Mouse (Mus musculus) embryonic facial prominence, embryonic 10.5 days (tissue): ENCODE data around the gene Tesk2. TPM values are rescaled to one million over a fixed set of nuclear protein-coding genes. Genes with fewer than 3 reads are reported as not detected.
"Not testable (repeated sequence)": the region's sequence is repeated elsewhere in the genome, so short reads cannot be mapped to it uniquely, and the experiment has no call there.

ENCODE experiments used
- DNase-seq: peaks from one replicate; pipeline ENCODE4 v3.0.0-alpha.2; 2017; ENCODE audit warnings: low spot score
- H3K27ac ChIP-seq: fragments of 300-500 bp; sonication (generic); replicated peaks from 2 replicates; pipeline ENCODE4 v1.5.1; 2016; ENCODE audit warnings: mild to moderate bottlenecking
- H3K27me3 ChIP-seq: fragments of 300-500 bp; sonication (generic); replicated peaks from 2 replicates; pipeline ENCODE4 v1.6.1; 2016; ENCODE audit warnings: low read depth, mild to moderate bottlenecking; ENCODE audit not compliant: poor library complexity, severe bottlenecking
- H3K36me3 ChIP-seq: fragments of 300-500 bp; sonication (generic); replicated peaks from 2 replicates; pipeline ENCODE4 v1.6.1; 2016; ENCODE audit warnings: mild to moderate bottlenecking, moderate library complexity
- H3K4me1 ChIP-seq: fragments of 300-500 bp; sonication (generic); 2 replicates; pipeline ENCODE4 v1.6.1; 2016
- H3K4me3 ChIP-seq: fragments of 300-500 bp; sonication (generic); 2 replicates; pipeline ENCODE4 v1.5.1; 2016; ENCODE audit warnings: mild to moderate bottlenecking, moderate library complexity
- H3K9me3 ChIP-seq: fragments of 300-500 bp; sonication (generic); 2 replicates; pipeline ENCODE4 v1.6.1; 2016; ENCODE audit warnings: mild to moderate bottlenecking
- WGBS: fragments of 180-500 bp; shearing (Covaris S2); methylation state at CpG from one replicate; pipeline ENCODE4 v1.1.7; 2016; 5-methylcytosine and 5-hydroxymethylcytosine counted together
- polyA plus RNA-seq: library from polyadenylated mRNA; unstranded; fragments of >200 nt; fragmentation: Nextera tagmentation; extraction: Ambion mirVana; gene quantifications from 2 replicates; pipeline ENCODE4 v1.2.1, GENCODE M21; 2016

Tesk2 gene
- polyA plus RNA-seq: 8.8 and 9.7 TPM in 2 replicates

GRCm38 (mm10) chr4:116720343-116721097, at the start of gene Tesk2:
Tesk2 (plus strand) TSS chr4:116720948.
- no peaks in the 10 kb centered on the region for H3K9me3 ChIP-seq
- peak within 1 kb of the TSS; percentile 88 for H3K27ac ChIP-seq
- 1% methylated on average over 34 of the region's 34 CpGs for WGBS
- peaks cover 11% of the 10 kb centered on the region for H3K36me3 ChIP-seq
- DNase-seq: peak; percentile 95
- H3K4me3 ChIP-seq: peak within 1 kb of the TSS; percentile 90
- H3K27me3 ChIP-seq: peaks cover 12% of the 10 kb centered on the region; the same call in 1 of the 2 replicates
- peaks cover 25% of the 10 kb centered on the region for H3K4me1 ChIP-seq

GRCm38 (mm10) chr4:116672785-116673184, 48.0 kb upstream of the Tesk2 start:
- H3K27ac ChIP-seq: no peak overlapping the region
- H3K9me3 ChIP-seq: no peaks in the 10 kb centered on the region
- WGBS: 81% methylated on average over 2 of the region's 2 CpGs
- no peaks in the 10 kb centered on the region for H3K4me1 ChIP-seq
- DNase-seq: no peak
- no peaks in the 10 kb centered on the region for H3K36me3 ChIP-seq
- H3K4me3 ChIP-seq: no peak overlapping the region
- H3K27me3 ChIP-seq: no peaks in the 10 kb centered on the region; the same call in 1 of the 2 replicates

GRCm38 (mm10) chr4:116674761-116675160, 46.0 kb upstream of the Tesk2 start:
- H3K4me3 ChIP-seq, H3K4me1 ChIP-seq, H3K36me3 ChIP-seq, DNase-seq, H3K9me3 ChIP-seq, H3K27ac ChIP-seq, H3K27me3 ChIP-seq: not testable (repeated sequence)
- WGBS: 93% methylated on average over 6 of the region's 6 CpGs

DNA sequence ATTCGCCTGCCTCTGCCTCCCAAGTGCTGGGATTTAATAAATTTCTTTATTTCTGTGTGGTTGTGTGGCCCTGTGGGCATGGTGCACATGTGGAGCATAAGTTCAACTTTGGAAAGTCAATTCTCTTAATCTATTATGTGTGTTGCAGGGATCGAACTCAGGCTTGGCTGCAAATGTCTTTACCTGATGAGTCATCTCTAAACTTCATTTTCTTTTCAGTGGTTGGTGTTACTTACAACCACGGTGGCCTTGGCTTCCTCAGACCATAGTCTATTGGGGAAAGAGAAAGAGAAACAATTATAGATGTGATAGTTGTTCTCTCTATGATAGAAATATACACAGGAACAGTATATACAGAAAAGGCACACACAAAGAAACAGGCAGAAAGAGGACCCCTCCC, 44.7 kb upstream of the Tesk2 start:
- no peaks in the 10 kb centered on the region; the same call in 1 of the 2 replicates for H3K27me3 ChIP-seq
- H3K9me3 ChIP-seq: no peaks in the 10 kb centered on the region
- WGBS: 85% methylated on average over 3 of the region's 3 CpGs
- no peaks in the 10 kb centered on the region for H3K4me1 ChIP-seq
- no peak overlapping the region for H3K27ac ChIP-seq
- no peak for DNase-seq
- H3K36me3 ChIP-seq: no peaks in the 10 kb centered on the region
- no peak overlapping the region for H3K4me3 ChIP-seq

GRCm38 (mm10) chr4:116677808-116678207, 42.9 kb upstream of the Tesk2 start:
- WGBS: 78% methylated on average over 1 of the region's 1 CpGs
- Histone ChIP-seq H3K27me3 (no peaks in the 10 kb centered on the region; the same call in 1 of the 2 replicates), H3K27ac (no peak overlapping the region), H3K4me3 (no peak overlapping the region), H3K4me1 (no peaks in the 10 kb centered on the region), H3K9me3 (no peaks in the 10 kb centered on the region), H3K36me3 (no peaks in the 10 kb centered on the region)
- DNase-seq: no peak

GRCm38 (mm10) chr4:116679141-116679540, 41.6 kb upstream of the Tesk2 start:
- H3K36me3 ChIP-seq: no peaks in the 10 kb centered on the region
- H3K4me3 ChIP-seq: no peak overlapping the region

DNA sequence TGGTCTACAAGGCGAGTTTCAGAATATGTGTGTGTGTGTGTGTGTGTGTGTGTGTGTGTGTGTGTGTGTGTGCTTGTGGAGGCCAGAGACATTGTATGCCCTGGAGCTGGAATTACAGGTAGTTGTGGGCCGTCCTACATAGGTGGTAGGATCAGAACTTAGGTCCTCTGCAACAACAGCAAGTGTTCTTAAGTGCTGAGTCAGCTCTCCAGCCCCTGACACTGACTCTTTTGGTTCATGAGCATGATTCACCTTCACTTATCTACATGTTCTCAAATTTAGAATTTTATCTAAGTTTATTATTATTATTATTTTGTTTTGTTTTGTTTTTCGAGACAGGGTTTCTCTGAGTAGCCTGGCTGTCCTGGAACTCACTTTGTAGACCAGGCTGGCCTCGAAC, 40.2 kb upstream of the Tesk2 start:
- 92% methylated on average over 4 of the region's 4 CpGs for WGBS
- H3K4me3 ChIP-seq, H3K36me3 ChIP-seq, H3K27ac ChIP-seq, H3K9me3 ChIP-seq, H3K4me1 ChIP-seq, DNase-seq, H3K27me3 ChIP-seq: not testable (repeated sequence)

More at GRCm38 (mm10) chr4:116679141-116679540, 41.6 kb upstream of the Tesk2 start:
- H3K27ac ChIP-seq: no peak overlapping the region
- DNase-seq: no peak
- WGBS: 74% methylated on average over 5 of the region's 5 CpGs
- no peaks in the 10 kb centered on the region; the same call in 1 of the 2 replicates for H3K27me3 ChIP-seq
- H3K9me3 ChIP-seq: no peaks in the 10 kb centered on the region
- H3K4me1 ChIP-seq: no peaks in the 10 kb centered on the region

DNA sequence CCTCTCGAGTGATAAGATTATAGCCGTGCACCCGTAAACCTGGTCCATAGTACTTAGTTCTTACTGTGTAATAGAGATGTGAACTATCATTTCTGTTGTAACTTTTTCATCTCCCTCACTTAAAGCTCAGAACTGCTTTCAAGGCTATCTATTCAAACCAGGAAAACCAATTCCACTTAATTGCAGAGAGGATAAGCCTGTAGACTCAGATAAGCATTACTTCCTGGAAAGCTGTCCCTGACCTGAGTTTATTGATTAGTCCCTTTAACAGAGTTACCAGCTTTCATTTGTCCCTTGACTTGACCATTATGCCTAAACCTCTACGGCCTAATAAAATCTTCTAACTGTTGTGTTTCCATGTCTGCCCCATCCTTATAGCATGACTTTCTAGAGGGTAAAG, 36.8 kb upstream of the Tesk2 start:
- H3K36me3 ChIP-seq: peaks cover 20% of the 10 kb centered on the region
- H3K27me3 ChIP-seq: no peaks in the 10 kb centered on the region
- 92% methylated on average over 4 of the region's 4 CpGs for WGBS
- H3K9me3 ChIP-seq: no peaks in the 10 kb centered on the region
- H3K4me3 ChIP-seq: no peak overlapping the region
- H3K27ac ChIP-seq: no peak overlapping the region
- H3K4me1 ChIP-seq: peaks cover 19% of the 10 kb centered on the region
- no peak for DNase-seq

DNA sequence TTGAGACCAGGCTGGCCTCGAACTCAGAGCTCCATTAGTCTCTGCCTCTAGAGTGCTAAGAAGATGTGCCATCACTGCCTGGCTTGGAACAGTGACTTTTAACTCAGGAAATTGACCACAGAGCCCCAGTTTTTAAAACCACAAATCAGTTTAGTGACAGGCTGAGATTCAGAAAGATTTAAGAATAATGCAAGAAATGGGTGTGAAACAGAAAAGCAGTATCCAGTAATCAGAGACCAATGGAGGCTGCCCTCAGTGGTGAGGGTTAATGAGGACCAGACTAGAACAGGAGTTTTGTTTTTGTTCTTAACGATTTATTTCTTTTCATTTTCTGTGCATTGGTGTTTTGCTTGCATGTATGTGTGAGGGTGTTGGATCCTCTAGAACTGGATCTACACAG, 36.1 kb upstream of the Tesk2 start:
- Histone ChIP-seq H3K4me1 (peaks cover 19% of the 10 kb centered on the region), H3K27ac (peak overlapping the region; percentile 96), H3K36me3 (peaks cover 27% of the 10 kb centered on the region), H3K4me3 (peak overlapping the region; percentile 80), H3K27me3 (no peaks in the 10 kb centered on the region), H3K9me3 (no peaks in the 10 kb centered on the region)
- 67% methylated on average over 2 of the region's 2 CpGs for WGBS
- no peak for DNase-seq

GRCm38 (mm10) chr4:116685402-116686061, 35.2 kb upstream of the Tesk2 start, which contains the start of gene Prdx1:
Prdx1 (plus strand) TSS chr4:116685544.
- Histone ChIP-seq H3K4me3 (peak within 1 kb of the TSS; percentile 80), H3K9me3 (no peaks in the 10 kb centered on the region), H3K36me3 (peaks cover 35% of the 10 kb centered on the region), H3K27ac (peak within 1 kb of the TSS; percentile 96), H3K27me3 (no peaks in the 10 kb centered on the region), H3K4me1 (peaks cover 19% of the 10 kb centered on the region)
- peak; percentile 97 for DNase-seq
- WGBS: under 1% methylated on average over 56 of the region's 56 CpGs

DNA sequence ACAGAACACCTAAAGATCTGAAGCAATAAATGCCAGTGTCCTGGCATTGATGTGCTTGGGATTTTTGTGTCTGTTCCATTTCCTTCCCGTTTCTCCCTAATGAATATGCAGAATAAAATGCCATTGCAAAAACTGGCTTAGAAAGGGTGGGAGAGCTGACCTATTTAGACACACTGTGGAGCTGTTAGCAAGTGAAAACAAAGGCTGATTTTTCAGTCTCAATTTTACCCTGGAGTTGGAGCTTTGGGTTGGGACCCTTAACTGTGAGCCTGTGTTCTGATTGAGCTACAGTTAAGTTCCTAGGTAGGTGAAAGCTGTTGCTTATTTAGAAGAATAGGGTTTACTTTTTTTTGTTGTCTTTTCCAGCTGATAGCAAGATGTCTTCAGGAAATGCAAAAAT, 33.7 kb upstream of the Tesk2 start:
- peak overlapping the region; percentile 80 for H3K4me3 ChIP-seq
- WGBS: 64% methylated on average over 1 of the region's 1 CpGs
- no peak overlapping the region for H3K27ac ChIP-seq
- H3K9me3 ChIP-seq: no peaks in the 10 kb centered on the region
- no peaks in the 10 kb centered on the region for H3K27me3 ChIP-seq
- peaks cover 19% of the 10 kb centered on the region for H3K4me1 ChIP-seq
- no peak for DNase-seq
- H3K36me3 ChIP-seq: peaks cover 51% of the 10 kb centered on the region

GRCm38 (mm10) chr4:116689309-116689876, 31.4 kb upstream of the Tesk2 start:
- peaks cover 74% of the 10 kb centered on the region for H3K36me3 ChIP-seq
- no peaks in the 10 kb centered on the region for H3K9me3 ChIP-seq
- WGBS: 92% methylated on average over 4 of the region's 4 CpGs
- H3K27ac ChIP-seq: no peak overlapping the region
- H3K4me3 ChIP-seq: no peak overlapping the region
- peaks cover 19% of the 10 kb centered on the region for H3K4me1 ChIP-seq
- no peaks in the 10 kb centered on the region for H3K27me3 ChIP-seq
- no peak for DNase-seq
